Mouse (Mus musculus) kidney, postnatal 0 days (tissue): ENCODE results near the gene B4gat1. TPM values are rescaled to one million over a fixed set of nuclear protein-coding genes. Genes with fewer than 3 reads are reported as not detected.
A peak's percentile ranks its signal among the peaks of the same experiment; 100 is the strongest.
"Not testable (repeated sequence)": the region's sequence is repeated elsewhere in the genome, so short reads cannot be mapped to it uniquely, and the experiment has no call there.

ENCODE experiments used
- ATAC-seq: fragments of 200-750 bp; cut with Nextera tagmentation; replicated peaks from 2 replicates; pipeline ENCODE4 v1.8.0; 2017; ENCODE audit warnings: low read depth, moderate number of reproducible peaks, moderate TSS enrichment, moderate library complexity; ENCODE audit not compliant: low FRiP score
- DNase-seq: peaks from one replicate; pipeline ENCODE4 v3.0.0-alpha.2; 2016; ENCODE audit warnings: low spot score
- H3K27ac ChIP-seq: fragments of 300-500 bp; sonication (generic); 2 replicates; pipeline ENCODE4 v1.5.1; 2014; ENCODE audit warnings: mild to moderate bottlenecking
- H3K27me3 ChIP-seq: fragments of 300-500 bp; sonication (generic); 2 replicates; pipeline ENCODE4 v1.6.1; 2014; ENCODE audit warnings: low read length, mixed read lengths; ENCODE audit not compliant: insufficient read depth
- H3K36me3 ChIP-seq: fragments of 300-500 bp; sonication (generic); 2 replicates; pipeline ENCODE4 v1.6.1; 2014; ENCODE audit warnings: low read length, mixed read lengths; ENCODE audit not compliant: insufficient read depth
- H3K4me1 ChIP-seq: fragments of 300-500 bp; sonication (generic); replicated peaks from 2 replicates; pipeline ENCODE4 v1.6.1; 2014; ENCODE audit warnings: antibody characterized with exemption, low read length, mixed read lengths; ENCODE audit not compliant: insufficient read depth
- H3K4me2 ChIP-seq: fragments of 300-500 bp; sonication (generic); 2 replicates; pipeline ENCODE4 v1.6.1; 2014; ENCODE audit warnings: mild to moderate bottlenecking, low read length, moderate library complexity, mixed read lengths
- H3K4me3 ChIP-seq: fragments of 300-500 bp; sonication (generic); replicated peaks from 2 replicates; pipeline ENCODE4 v1.5.1; 2014; ENCODE audit warnings: low read depth, low read length
- H3K9ac ChIP-seq: fragments of 300-500 bp; sonication (generic); 2 replicates; pipeline ENCODE4 v1.6.1; 2014; ENCODE audit warnings: low read depth, low read length
- H3K9me3 ChIP-seq: fragments of 300-500 bp; sonication (generic); replicated peaks from 2 replicates; pipeline ENCODE4 v1.6.1; 2016; ENCODE audit warnings: low read length, inconsistent platforms, mixed read lengths
- CTCF ChIP-seq: IDR thresholded peaks from 2 replicates; pipeline ENCODE4 v1.5.1; 2016; ENCODE audit warnings: antibody characterized with exemption, low read depth, mild to moderate bottlenecking, moderate library complexity
- WGBS: fragments of 180-500 bp; shearing (Covaris S2); extraction: QIAGEN DNeasy Blood & Tissue Kit; methylation state at CpG from one replicate; pipeline ENCODE4 v1.1.7; 2014; 5-methylcytosine and 5-hydroxymethylcytosine counted together
- polyA plus RNA-seq: library from polyadenylated mRNA; unstranded; fragments of >200 nt; fragmentation: Nextera tagmentation; extraction: Ambion mirVana; gene quantifications from 2 replicates; pipeline ENCODE4 v1.2.1, GENCODE M21; 2015

B4gat1 gene
- polyA plus RNA-seq, 1 experiment from 2014 or later = 57.1 TPM

- WGBS = under 1% methylated on average over 64 of the region's 69 CpGs
- 0 out of 2 replicates have a peak within 1 kb of the TSS, but pooled peaks have one; percentile 32 for H3K9ac ChIP-seq
- H3K36me3 ChIP-seq = no peaks in the 10 kb centered on the region
- no peaks in the 10 kb centered on the region for H3K9me3 ChIP-seq
- H3K27me3 ChIP-seq = peaks cover 31% of the 10 kb centered on the region; the same call in 1 of the 2 replicates
- no peak within 1 kb of the TSS for H3K27ac ChIP-seq
- ATAC-seq = no peak
- peak within 1 kb of the TSS; percentile 84 for H3K4me2 ChIP-seq
- no peak for TF ChIP-seq CTCF
- peaks cover 4% of the 10 kb centered on the region; the same call in 1 of the 2 replicates for H3K4me1 ChIP-seq
- H3K4me3 ChIP-seq = peak within 1 kb of the TSS; percentile 41
- DNase-seq = no peak
Observed at GRCm38 (mm10) chr19:5085145-5085863, 46.7 kb downstream of the B4gat1 start, which contains the start of gene Tmem151a. TSS of gene Tmem151a (minus strand) at chr19:5085531.

- H3K4me3 ChIP-seq, DNase-seq, H3K4me2 ChIP-seq, H3K9me3 ChIP-seq, H3K36me3 ChIP-seq, H3K4me1 ChIP-seq, H3K27ac ChIP-seq, H3K9ac ChIP-seq, ATAC-seq: not testable (repeated sequence)
- 60% methylated on average over 4 of the region's 4 CpGs for WGBS
- H3K27me3 ChIP-seq = peaks cover 31% of the 10 kb centered on the region; the same call in 1 of the 2 replicates
- peak; percentile 45; the same call in 1 of the 2 replicates for TF ChIP-seq CTCF
Observed at GRCm38 (mm10) chr19:5086533-5086932, 47.9 kb downstream of the B4gat1 start.

- DNase-seq (peak; percentile 100), ATAC-seq (peak; percentile 91)
- no peaks in the 10 kb centered on the region for H3K9me3 ChIP-seq
- peak within 1 kb of the TSS; percentile 70 for H3K4me2 ChIP-seq
- H3K9ac ChIP-seq = peak within 1 kb of the TSS; percentile 63
- H3K4me1 ChIP-seq = peaks cover 4% of the 10 kb centered on the region; the same call in 1 of the 2 replicates
- peak within 1 kb of the TSS; percentile 67 for H3K4me3 ChIP-seq
- 0 out of 2 replicates have a peak, but pooled peaks cover 10% of the 10 kb centered on the region for H3K36me3 ChIP-seq
- WGBS = under 1% methylated on average over 58 of the region's 58 CpGs
- peak within 1 kb of the TSS; percentile 78 for H3K27ac ChIP-seq
- TF ChIP-seq CTCF = peak; percentile 66
- peaks cover 20% of the 10 kb centered on the region; the same call in 1 of the 2 replicates for H3K27me3 ChIP-seq
Observed at GRCm38 (mm10) chr19:5087884-5088728, 49.5 kb downstream of the B4gat1 start, which contains the start of gene Yif1a. TSS of gene Yif1a (plus strand) at chr19:5088538.

GRCm38 (mm10) chr19:5089324-5089723 lies 50.7 kb downstream of the B4gat1 start:
- H3K27ac ChIP-seq = no peak overlapping the region
- H3K4me1 ChIP-seq = peaks cover 4% of the 10 kb centered on the region; the same call in 1 of the 2 replicates
- H3K36me3 ChIP-seq = 0 out of 2 replicates have a peak, but pooled peaks cover 10% of the 10 kb centered on the region
- no peak for TF ChIP-seq CTCF
- ATAC-seq (no peak), DNase-seq (no peak)
- WGBS = 88% methylated on average over 4 of the region's 4 CpGs
- H3K27me3 ChIP-seq = peaks cover 15% of the 10 kb centered on the region; the same call in 1 of the 2 replicates
- peak overlapping the region; percentile 63 for H3K9ac ChIP-seq
- no peaks in the 10 kb centered on the region for H3K9me3 ChIP-seq
- no peak overlapping the region for H3K4me3 ChIP-seq
- peak overlapping the region; percentile 70 for H3K4me2 ChIP-seq

Other genes starting within 250 kb of the B4gat1 start
- 39.2 and 40.8 TPM in 2 replicates for gene Rbm4, start 244.9 kb upstream of the B4gat1 start, polyA plus RNA-seq
- gene Gm21992, start 227.2 kb upstream of the B4gat1 start, polyA plus RNA-seq = 24.4 and 27.3 TPM in 2 replicates
- gene Rbm14, start 227.2 kb upstream of the B4gat1 start, polyA plus RNA-seq = 43.8 and 48.8 TPM in 2 replicates
- gene Ccs, start 199.5 kb upstream of the B4gat1 start, polyA plus RNA-seq = 72.9 and 82.1 TPM in 2 replicates
- gene Ccdc87, start 199.5 kb upstream of the B4gat1 start, polyA plus RNA-seq = 0.04 TPM in 1 of 2 replicates, not detected in the other
- 79.8 and 80.6 TPM in 2 replicates for gene Ctsf, start 183.7 kb upstream of the B4gat1 start, polyA plus RNA-seq
- gene Actn3, start 160.9 kb upstream of the B4gat1 start, polyA plus RNA-seq = 4.0 and 4.1 TPM in 2 replicates
- gene Zdhhc24, start 160.2 kb upstream of the B4gat1 start, polyA plus RNA-seq = 8.7 and 9.5 TPM in 2 replicates
- gene Bbs1, start 132.2 kb upstream of the B4gat1 start, polyA plus RNA-seq = 4.9 and 5.0 TPM in 2 replicates
- 61.7 and 69.2 TPM in 2 replicates for gene Dpp3, start 110.5 kb upstream of the B4gat1 start, polyA plus RNA-seq
- 1.5 and 1.9 TPM in 2 replicates for gene Peli3, start 95.7 kb upstream of the B4gat1 start, polyA plus RNA-seq
- gene Mrpl11, start 76.7 kb upstream of the B4gat1 start, polyA plus RNA-seq = 132 and 137 TPM in 2 replicates
- gene Npas4, start 48.5 kb upstream of the B4gat1 start, polyA plus RNA-seq = not detected in 2 replicates
- gene Slc29a2, start 15.0 kb upstream of the B4gat1 start, polyA plus RNA-seq = 4.9 and 5.4 TPM in 2 replicates
- 1.1 and 1.3 TPM in 2 replicates for gene AC124502.3, start 65 bp downstream of the B4gat1 start, polyA plus RNA-seq
- gene Brms1, start 2.5 kb downstream of the B4gat1 start, polyA plus RNA-seq = 40.2 and 44.0 TPM in 2 replicates
- gene Rin1, start 11.7 kb downstream of the B4gat1 start, polyA plus RNA-seq = 2.8 and 3.2 TPM in 2 replicates
- gene Cd248, start 29.3 kb downstream of the B4gat1 start, polyA plus RNA-seq = 35.0 and 40.6 TPM in 2 replicates
- 1.4 and 2.1 TPM in 2 replicates for gene Tmem151a, start 46.7 kb downstream of the B4gat1 start, polyA plus RNA-seq
- 129 and 132 TPM in 2 replicates for gene Yif1a, start 49.7 kb downstream of the B4gat1 start, polyA plus RNA-seq
- 4.2 and 4.7 TPM in 2 replicates for gene Cnih2, start 59.7 kb downstream of the B4gat1 start, polyA plus RNA-seq
- 270 and 284 TPM in 2 replicates for gene Rab1b, start 68.2 kb downstream of the B4gat1 start, polyA plus RNA-seq
- gene Klc2, start 79.7 kb downstream of the B4gat1 start, polyA plus RNA-seq = 18.1 and 20.2 TPM in 2 replicates
- gene Pacs1, start 234.3 kb downstream of the B4gat1 start, polyA plus RNA-seq = 14.2 and 14.8 TPM in 2 replicates